Mouse (Mus musculus) stomach, embryonic 14.5 days (tissue): ENCODE measurements around the gene Trim41. TPM values are rescaled to one million over a fixed set of nuclear protein-coding genes. Genes with fewer than 3 reads are reported as not detected.
"Not testable (repeated sequence)": the region's sequence is repeated elsewhere in the genome, so short reads cannot be mapped to it uniquely, and the experiment has no call there.

Source experiments
- ATAC-seq: fragments of 200-750 bp; cut with Nextera tagmentation; 2 replicates; pipeline ENCODE4 v1.8.0; 2017; ENCODE audit warnings: low read depth, moderate TSS enrichment; ENCODE audit not compliant: insufficient number of reproducible peaks, insufficient read depth, low FRiP score
- H3K27ac ChIP-seq: fragments of 300-500 bp; sonication (generic); 2 replicates; pipeline ENCODE4 v1.5.1; 2014; ENCODE audit warnings: mild to moderate bottlenecking, low read length, moderate library complexity, mixed read lengths
- H3K27me3 ChIP-seq: fragments of 300-500 bp; sonication (generic); 2 replicates; pipeline ENCODE4 v1.6.1; 2014; ENCODE audit warnings: low read length, control low read depth, mixed read lengths; ENCODE audit not compliant: control insufficient read depth, insufficient read depth
- H3K36me3 ChIP-seq: fragments of 300-500 bp; sonication (generic); 2 replicates; pipeline ENCODE4 v1.6.1; 2014; ENCODE audit warnings: mild to moderate bottlenecking, control low read depth, low read length, moderate library complexity, mixed read lengths; ENCODE audit not compliant: control insufficient read depth, insufficient read depth
- H3K4me1 ChIP-seq: fragments of 300-500 bp; sonication (generic); 2 replicates; pipeline ENCODE4 v1.6.1; 2014; ENCODE audit warnings: low read length, control low read depth, mixed read lengths; ENCODE audit not compliant: control insufficient read depth, insufficient read depth
- H3K4me2 ChIP-seq: fragments of 300-500 bp; sonication (generic); replicated peaks from 2 replicates; pipeline ENCODE4 v1.6.1; 2014; ENCODE audit warnings: low read depth, low read length, control low read depth
- H3K4me3 ChIP-seq: fragments of 300-500 bp; sonication (generic); 2 replicates; pipeline ENCODE4 v1.5.1; 2014; ENCODE audit warnings: low read depth, low read length, control low read depth
- H3K9ac ChIP-seq: fragments of 300-500 bp; sonication (generic); replicated peaks from 2 replicates; pipeline ENCODE4 v1.6.1; 2014; ENCODE audit warnings: low read depth, mild to moderate bottlenecking, control low read depth, low read length, moderate library complexity, mixed read lengths
- H3K9me3 ChIP-seq: fragments of 300-500 bp; sonication (generic); 2 replicates; pipeline ENCODE4 v1.6.1; 2016; ENCODE audit warnings: low read depth, low read length, control low read depth; ENCODE audit not compliant: control insufficient read depth
- WGBS: fragments of 180-500 bp; shearing (Covaris S2); extraction: QIAGEN DNeasy Blood & Tissue Kit; methylation state at CpG from one replicate; pipeline ENCODE4 v1.1.7; 2014; 5-methylcytosine and 5-hydroxymethylcytosine counted together
- polyA plus RNA-seq: library from polyadenylated mRNA; unstranded; fragments of >200 nt; fragmentation: Nextera tagmentation; extraction: Ambion mirVana; gene quantifications from 2 replicates; pipeline ENCODE4 v1.2.1, GENCODE M21; 2014

Trim41 gene
- polyA plus RNA-seq, 1 experiment from 2014 or later, result 6.2 TPM

- Histone ChIP-seq H3K27ac (no peak overlapping the region), H3K9ac (no peak overlapping the region), H3K4me1 (peaks cover 19% of the 10 kb centered on the region), H3K27me3 (no peaks in the 10 kb centered on the region), H3K9me3 (no peaks in the 10 kb centered on the region), H3K4me3 (no peak overlapping the region), H3K4me2 (no peak overlapping the region), H3K36me3 (peaks cover 10% of the 10 kb centered on the region; the same call in 1 of the 2 replicates)
- no peak for ATAC-seq
- WGBS, result 73% methylated on average over 5 of the region's 5 CpGs
Observed at GRCm38 (mm10) chr11:48797287-48797686, 19.9 kb downstream of the Trim41 start.

- no peak overlapping the region for H3K4me2 ChIP-seq
- no peak overlapping the region for H3K4me3 ChIP-seq
- H3K27me3 ChIP-seq, result no peaks in the 10 kb centered on the region
- H3K27ac ChIP-seq, result no peak overlapping the region
- H3K36me3 ChIP-seq, result no peaks in the 10 kb centered on the region
- no peaks in the 10 kb centered on the region for H3K9me3 ChIP-seq
- no peak for ATAC-seq
- no peak overlapping the region for H3K9ac ChIP-seq
- H3K4me1 ChIP-seq, result peaks cover 9% of the 10 kb centered on the region; the same call in 1 of the 2 replicates
- WGBS, result 79% methylated on average over 4 of the region's 4 CpGs
Observed at GRCm38 (mm10) chr11:48796290-48796689, 20.9 kb downstream of the Trim41 start.

- no peak for ATAC-seq
Observed at GRCm38 (mm10) chr11:48795221-48795620, 21.9 kb downstream of the Trim41 start.

GRCm38 (mm10) chr11:48793184-48793583 is 24.0 kb downstream of the Trim41 start:
- Histone ChIP-seq H3K27ac (no peak overlapping the region), H3K4me1 (0 out of 2 replicates have a peak, but pooled peaks cover 4% of the 10 kb centered on the region), H3K4me2 (no peak overlapping the region), H3K27me3 (no peaks in the 10 kb centered on the region), H3K9me3 (no peaks in the 10 kb centered on the region), H3K9ac (no peak overlapping the region), H3K36me3 (no peaks in the 10 kb centered on the region), H3K4me3 (no peak overlapping the region)
- no peak for ATAC-seq
- WGBS, result 92% methylated on average over 3 of the region's 3 CpGs

More at GRCm38 (mm10) chr11:48795221-48795620, 21.9 kb downstream of the Trim41 start:
- WGBS, result 92% methylated on average over 7 of the region's 7 CpGs
- Histone ChIP-seq H3K4me1 (0 out of 2 replicates have a peak, but pooled peaks cover 9% of the 10 kb centered on the region), H3K4me3 (no peak overlapping the region), H3K36me3 (no peaks in the 10 kb centered on the region), H3K27ac (no peak overlapping the region), H3K9me3 (no peaks in the 10 kb centered on the region), H3K4me2 (no peak overlapping the region), H3K9ac (no peak overlapping the region), H3K27me3 (no peaks in the 10 kb centered on the region)

- not testable (repeated sequence) for H3K9me3 ChIP-seq, H3K27me3 ChIP-seq, H3K9ac ChIP-seq, H3K36me3 ChIP-seq, H3K4me3 ChIP-seq, ATAC-seq, H3K4me1 ChIP-seq, H3K4me2 ChIP-seq, H3K27ac ChIP-seq
- WGBS, result 88% methylated on average over 9 of the region's 9 CpGs
Observed at GRCm38 (mm10) chr11:48791894-48792293, 25.3 kb downstream of the Trim41 start.

GRCm38 (mm10) chr11:48790946-48791345 is 26.2 kb downstream of the Trim41 start:
- H3K9me3 ChIP-seq, result no peaks in the 10 kb centered on the region
- WGBS, result 49% methylated on average over 8 of the region's 8 CpGs
- H3K9ac ChIP-seq, result no peak overlapping the region
- no peaks in the 10 kb centered on the region for H3K27me3 ChIP-seq
- H3K4me1 ChIP-seq, result no peaks in the 10 kb centered on the region
- no peak overlapping the region for H3K4me2 ChIP-seq
- H3K4me3 ChIP-seq, result no peak overlapping the region
- H3K27ac ChIP-seq, result no peak overlapping the region
- H3K36me3 ChIP-seq, result no peaks in the 10 kb centered on the region
- ATAC-seq, result no peak

GRCm38 (mm10) chr11:48789973-48790823 is 27.0 kb downstream of the Trim41 start:
- ATAC-seq, result peak; percentile 73; the same call in 1 of the 2 replicates
- Histone ChIP-seq H3K27me3 (no peaks in the 10 kb centered on the region), H3K4me1 (no peaks in the 10 kb centered on the region), H3K9me3 (no peaks in the 10 kb centered on the region), H3K36me3 (no peaks in the 10 kb centered on the region), H3K9ac (no peak overlapping the region), H3K4me2 (peak overlapping the region; percentile 31; the same call in 1 of the 2 replicates), H3K27ac (no peak overlapping the region), H3K4me3 (peak overlapping the region; percentile 10; the same call in 1 of the 2 replicates)
- 17% methylated on average over 20 of the region's 20 CpGs for WGBS

- H3K4me3 ChIP-seq, result no peak overlapping the region
- H3K9ac ChIP-seq, result no peak overlapping the region
- H3K4me1 ChIP-seq, result no peaks in the 10 kb centered on the region
- no peaks in the 10 kb centered on the region for H3K9me3 ChIP-seq
- ATAC-seq, result no peak
- no peak overlapping the region for H3K27ac ChIP-seq
- H3K4me2 ChIP-seq, result no peak overlapping the region
- WGBS, result 85% methylated on average over 5 of the region's 5 CpGs
- H3K27me3 ChIP-seq, result no peaks in the 10 kb centered on the region
- H3K36me3 ChIP-seq, result no peaks in the 10 kb centered on the region
Observed at GRCm38 (mm10) chr11:48789215-48789614, 27.9 kb downstream of the Trim41 start.
